Mouse (Mus musculus) kidney, adult 2 months (tissue): Measurements from ENCODE around the gene Atf6. TPM values are rescaled to one million over a fixed set of nuclear protein-coding genes. Genes with fewer than 3 reads are reported as not detected.

Experiments used
- DNase-seq: peaks from one replicate; pipeline ENCODE4 v3.0.0; 2021
- H3K27ac ChIP-seq: fragments of 200-500 bp; 2 replicates; pipeline ENCODE4 v1.5.1; 2012; ENCODE audit warnings: low read depth, low read length, control low read depth, inconsistent platforms; ENCODE audit not compliant: insufficient read depth
- H3K27me3 ChIP-seq: fragments of 200-500 bp; replicated peaks from 2 replicates; pipeline ENCODE4 v1.6.1; 2012; ENCODE audit warnings: mild to moderate bottlenecking, moderate library complexity, low read length, inconsistent platforms; ENCODE audit not compliant: control insufficient read depth, insufficient read depth
- H3K36me3 ChIP-seq: fragments of 200-500 bp; 2 replicates; pipeline ENCODE4 v1.6.1; 2012; ENCODE audit warnings: mild to moderate bottlenecking, moderate library complexity, low read length, inconsistent platforms; ENCODE audit not compliant: control insufficient read depth, insufficient read depth
- H3K4me1 ChIP-seq: fragments of 200-500 bp; 2 replicates; pipeline ENCODE4 v1.6.1; 2011; ENCODE audit warnings: low read length; ENCODE audit not compliant: control insufficient read depth, insufficient read depth
- H3K4me3 ChIP-seq: fragments of 200-500 bp; 2 replicates; pipeline ENCODE4 v1.5.1; 2011; ENCODE audit warnings: mild to moderate bottlenecking, low read depth, low read length, control low read depth; ENCODE audit not compliant: insufficient read depth
- CTCF ChIP-seq: fragments of 200-500 bp; conservative IDR thresholded peaks from 2 replicates; pipeline ENCODE4 v1.5.1; 2011; ENCODE audit warnings: low read depth, mild to moderate bottlenecking, control low read depth, low read length, moderate library complexity, mixed read lengths; ENCODE audit not compliant: insufficient read depth, insufficient read length
- POLR2A ChIP-seq: fragments of 200-500 bp; IDR thresholded peaks from one replicate; pipeline ENCODE4 v1.6.1; 2011; ENCODE audit warnings: low read depth, low read length, control low read depth
- WGBS: fragments of 180-500 bp; shearing (Covaris S2); methylation state at CpG from one replicate; pipeline ENCODE4 v1.1.7; 2018; 5-methylcytosine and 5-hydroxymethylcytosine counted together
- polyA plus RNA-seq: library from polyadenylated mRNA; depleted of rRNA; stranded (reverse); fragments of >200 nt; gene quantifications from 2 replicates; pipeline ENCODE4 v1.2.3, GENCODE M21; 2012

The Atf6 gene
- polyA plus RNA-seq, 1 experiment = 15.4 TPM

- H3K36me3 ChIP-seq = no peaks in the 10 kb centered on the region; the same call in 1 of the 2 replicates
- no peak for DNase-seq
- no peaks in the 10 kb centered on the region for H3K27me3 ChIP-seq
- TF ChIP-seq CTCF (peak; percentile 47), POLR2A (no peak)
- no peak overlapping the region for H3K27ac ChIP-seq
- 69% methylated on average over 8 of the region's 8 CpGs for WGBS
- no peak overlapping the region for H3K4me3 ChIP-seq
- H3K4me1 ChIP-seq = no peaks in the 10 kb centered on the region
Measured at GRCm38 (mm10) chr1:170844380-170844779, 23.2 kb downstream of the Atf6 start.

- H3K36me3 ChIP-seq = no peaks in the 10 kb centered on the region
- no peaks in the 10 kb centered on the region for H3K4me1 ChIP-seq
- no peaks in the 10 kb centered on the region for H3K27me3 ChIP-seq
- no peak overlapping the region for H3K4me3 ChIP-seq
- no peak for TF ChIP-seq POLR2A
- 0 out of 2 replicates have a peak, but pooled peaks have one; percentile 16 for TF ChIP-seq CTCF
- DNase-seq = peak; percentile 56
- no peak overlapping the region for H3K27ac ChIP-seq
Measured at GRCm38 (mm10) chr1:170839685-170840084, 27.9 kb downstream of the Atf6 start.

GRCm38 (mm10) chr1:170834756-170835155 is 32.8 kb downstream of the Atf6 start:
- 69% methylated on average over 9 of the region's 9 CpGs for WGBS
- no peak for TF ChIP-seq CTCF
- TF ChIP-seq POLR2A = no peak

GRCm38 (mm10) chr1:170829781-170830180 is 37.8 kb downstream of the Atf6 start:
- H3K4me1 ChIP-seq = no peaks in the 10 kb centered on the region
- no peak overlapping the region for H3K4me3 ChIP-seq
- H3K36me3 ChIP-seq = no peaks in the 10 kb centered on the region
- no peak for DNase-seq
- H3K27me3 ChIP-seq = no peaks in the 10 kb centered on the region
- 100% methylated on average over 1 of the region's 1 CpGs for WGBS
- no peak overlapping the region for H3K27ac ChIP-seq
- TF ChIP-seq POLR2A (no peak), CTCF (no peak)

More at GRCm38 (mm10) chr1:170834756-170835155, 32.8 kb downstream of the Atf6 start:
- H3K27ac ChIP-seq = no peak overlapping the region
- peak; percentile 45 for DNase-seq
- no peaks in the 10 kb centered on the region for H3K4me1 ChIP-seq
- no peaks in the 10 kb centered on the region for H3K27me3 ChIP-seq
- H3K4me3 ChIP-seq = no peak overlapping the region
- H3K36me3 ChIP-seq = no peaks in the 10 kb centered on the region

- WGBS = 95% methylated on average over 6 of the region's 6 CpGs
- no peaks in the 10 kb centered on the region for H3K36me3 ChIP-seq
- H3K4me1 ChIP-seq = no peaks in the 10 kb centered on the region
- no peak overlapping the region for H3K27ac ChIP-seq
- no peak overlapping the region for H3K4me3 ChIP-seq
- H3K27me3 ChIP-seq = no peaks in the 10 kb centered on the region
- no peak for TF ChIP-seq POLR2A
- TF ChIP-seq CTCF = no peak
- no peak for DNase-seq
Measured at GRCm38 (mm10) chr1:170829344-170829743, 38.2 kb downstream of the Atf6 start.

- Histone ChIP-seq H3K27me3 (no peaks in the 10 kb centered on the region), H3K27ac (no peak overlapping the region), H3K36me3 (peaks cover 1% of the 10 kb centered on the region; the same call in 1 of the 2 replicates), H3K4me1 (no peaks in the 10 kb centered on the region), H3K4me3 (no peak overlapping the region)
- 71% methylated on average over 14 of the region's 14 CpGs for WGBS
- TF ChIP-seq CTCF (no peak), POLR2A (no peak)
- no peak for DNase-seq
Measured at GRCm38 (mm10) chr1:170820103-170820814, 47.3 kb downstream of the Atf6 start.

GRCm38 (mm10) chr1:170815287-170816004 is 52.1 kb downstream of the Atf6 start:
- DNase-seq = peak; percentile 66
- WGBS = 77% methylated on average over 2 of the region's 2 CpGs
- Histone ChIP-seq H3K27me3 (no peaks in the 10 kb centered on the region), H3K27ac (peak overlapping the region; percentile 19; the same call in 1 of the 2 replicates), H3K4me3 (no peak overlapping the region), H3K4me1 (peaks cover 2% of the 10 kb centered on the region; the same call in 1 of the 2 replicates), H3K36me3 (peaks cover 1% of the 10 kb centered on the region)
- TF ChIP-seq CTCF (no peak), POLR2A (no peak)
